Mouse (Mus musculus) right cerebral cortex, postnatal 14 days (tissue): Measurements from ENCODE around the gene Tnfsf9.

Source experiments
- DNase-seq: peaks from one replicate; pipeline ENCODE4 v3.0.0; 2022

Tnfsf9 gene

GRCm38 (mm10) chr17:57135635-57136034 is 30.5 kb downstream of the Tnfsf9 start:
- no peak for DNase-seq

DNA sequence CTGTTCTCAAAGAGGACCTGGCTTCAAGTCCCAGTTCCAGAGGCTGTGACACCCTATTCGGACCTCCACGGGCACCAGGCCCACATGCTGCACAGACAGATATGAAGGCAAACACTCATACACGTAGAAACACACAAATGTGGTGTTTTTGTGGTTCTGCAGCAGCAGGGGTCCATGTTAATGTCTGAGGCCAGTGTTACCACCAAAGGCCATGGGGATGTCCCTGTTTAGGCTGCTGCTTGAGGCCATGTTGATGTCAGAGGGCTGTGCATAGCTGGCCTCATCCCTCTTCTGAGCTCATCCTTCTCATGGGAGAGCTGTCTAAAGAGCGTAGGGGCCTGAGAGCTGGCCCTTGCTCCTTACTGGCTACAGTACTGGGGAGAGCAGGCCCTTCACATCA is 33.6 kb downstream of the Tnfsf9 start:
- no peak for DNase-seq

- DNase-seq: no peak
These were observed 34.6 kb downstream of the Tnfsf9 start for GRCm38 (mm10) chr17:57139708-57140107.

GRCm38 (mm10) chr17:57143704-57144103 is 38.6 kb downstream of the Tnfsf9 start:
- DNase-seq: no peak

DNA sequence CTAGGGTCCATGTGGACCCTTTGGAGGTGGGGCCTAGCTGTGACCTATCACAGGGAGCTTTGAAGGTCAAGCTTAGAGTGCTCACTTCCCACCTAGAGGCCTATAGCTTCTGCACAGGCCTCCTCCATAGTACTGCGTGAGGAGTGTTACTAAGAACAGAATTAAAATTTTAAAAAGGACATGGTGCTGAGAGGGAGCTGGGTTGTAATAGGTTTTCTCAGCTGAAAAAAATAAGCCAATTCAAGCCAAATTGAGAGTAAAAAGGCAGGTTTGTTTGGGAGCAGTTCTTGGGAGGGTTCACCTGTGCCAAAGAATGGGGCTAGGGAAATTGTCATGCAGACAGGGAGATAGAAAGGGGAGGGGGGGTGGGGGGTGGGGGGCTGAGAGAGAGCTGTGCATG is 40.0 kb downstream of the Tnfsf9 start:
- DNase-seq: no peak

GRCm38 (mm10) chr17:57148343-57148742 is 43.2 kb downstream of the Tnfsf9 start:
- DNase-seq: no peak

DNA sequence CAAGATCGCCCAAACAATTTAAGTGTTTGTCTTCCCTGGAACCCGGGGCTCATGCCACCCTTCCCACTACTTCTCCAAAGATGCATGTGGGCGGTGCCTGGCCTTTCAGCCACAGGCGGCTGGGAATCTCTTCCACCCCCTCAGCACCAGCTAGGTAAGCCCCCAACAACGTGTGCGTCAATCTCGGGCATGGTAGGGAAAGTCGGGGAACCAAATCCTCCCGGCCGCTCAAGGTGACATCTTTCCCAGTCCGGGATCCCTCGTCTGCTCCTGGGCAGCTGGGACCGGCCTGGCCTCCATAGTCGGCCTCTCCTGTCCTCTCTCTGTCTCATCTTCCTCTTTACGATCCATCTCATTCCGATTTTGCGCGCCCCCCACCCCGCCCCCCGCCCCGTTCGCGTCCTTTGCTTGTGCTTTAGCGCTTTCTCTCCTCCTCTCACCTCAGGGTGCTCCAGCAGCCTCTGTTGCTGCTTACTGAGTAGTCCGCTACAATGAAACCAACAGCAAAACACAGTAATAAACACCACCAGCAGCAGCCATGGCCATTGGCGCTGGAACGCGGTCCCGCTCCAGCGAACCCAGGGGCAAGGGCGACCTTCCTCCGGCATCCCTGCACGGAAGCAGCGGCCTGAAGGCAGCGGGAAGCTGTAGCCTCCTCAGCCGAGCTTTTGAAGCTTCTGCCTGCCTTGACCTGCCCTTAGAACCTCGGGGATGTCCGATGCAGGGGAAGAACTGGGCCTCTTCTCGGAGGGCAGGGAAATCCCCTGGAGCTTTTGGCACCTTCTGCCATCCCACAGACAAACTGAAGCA is 44.1 kb downstream of the Tnfsf9 start, which contains the start of gene Cd70:
Gene Cd70 (minus strand): TSS at position 784 of the 810 bp plus-strand sequence.
- DNase-seq: peak; percentile 11

DNA sequence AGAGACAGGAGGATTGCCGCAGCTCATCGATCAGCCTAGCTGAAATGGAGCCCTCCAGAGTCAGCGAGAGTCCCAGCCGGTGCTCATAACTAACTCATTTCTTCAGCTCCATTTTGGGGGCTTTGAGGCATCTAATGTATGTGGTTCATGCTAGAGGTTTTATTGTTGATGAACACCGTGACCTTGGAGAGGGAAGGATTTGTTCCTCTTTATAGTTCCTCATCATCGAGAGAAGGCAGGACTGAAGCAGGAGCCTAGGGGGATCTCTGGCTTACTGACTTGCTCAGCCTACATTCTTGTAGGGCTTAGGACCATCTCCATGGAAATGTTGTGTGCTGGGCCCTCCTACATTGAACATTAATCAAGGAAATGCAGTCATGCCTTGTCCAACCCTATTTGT is 47.9 kb downstream of the Tnfsf9 start:
- no peak for DNase-seq

GRCm38 (mm10) chr17:57153787-57154186 is 48.7 kb downstream of the Tnfsf9 start:
- DNase-seq: no peak
